Mouse (Mus musculus) thymus, postnatal 0 days (tissue): ENCODE measurements around the gene Dkkl1. TPM values are rescaled to one million over a fixed set of nuclear protein-coding genes. Genes with fewer than 3 reads are reported as not detected.

Source experiments
- DNase-seq: peaks from one replicate; pipeline ENCODE4 v3.0.0-alpha.2; 2015; ENCODE audit warnings: low spot score
- microRNA-seq: library from miRNA; unstranded; fragments of <30 nt; microRNA quantifications from one replicate; pipeline ENCODE4, GENCODE M21; 2016; ENCODE audit warnings: borderline number of aligned reads
- polyA plus RNA-seq: library from polyadenylated mRNA; unstranded; fragments of >200 nt; fragmentation: Nextera tagmentation; extraction: Ambion mirVana; gene quantifications from 2 replicates; pipeline ENCODE4 v1.2.1, GENCODE M21; 2015

The Dkkl1 gene
- polyA plus RNA-seq, 1 experiment from 2014 or later = 7.6 TPM

GRCm38 (mm10) chr7:45169495-45169894 is 42.5 kb downstream of the Dkkl1 start:
- no peak for DNase-seq

- no peak for DNase-seq
Observed at GRCm38 (mm10) chr7:45168656-45169055, 43.3 kb downstream of the Dkkl1 start.

DNA sequence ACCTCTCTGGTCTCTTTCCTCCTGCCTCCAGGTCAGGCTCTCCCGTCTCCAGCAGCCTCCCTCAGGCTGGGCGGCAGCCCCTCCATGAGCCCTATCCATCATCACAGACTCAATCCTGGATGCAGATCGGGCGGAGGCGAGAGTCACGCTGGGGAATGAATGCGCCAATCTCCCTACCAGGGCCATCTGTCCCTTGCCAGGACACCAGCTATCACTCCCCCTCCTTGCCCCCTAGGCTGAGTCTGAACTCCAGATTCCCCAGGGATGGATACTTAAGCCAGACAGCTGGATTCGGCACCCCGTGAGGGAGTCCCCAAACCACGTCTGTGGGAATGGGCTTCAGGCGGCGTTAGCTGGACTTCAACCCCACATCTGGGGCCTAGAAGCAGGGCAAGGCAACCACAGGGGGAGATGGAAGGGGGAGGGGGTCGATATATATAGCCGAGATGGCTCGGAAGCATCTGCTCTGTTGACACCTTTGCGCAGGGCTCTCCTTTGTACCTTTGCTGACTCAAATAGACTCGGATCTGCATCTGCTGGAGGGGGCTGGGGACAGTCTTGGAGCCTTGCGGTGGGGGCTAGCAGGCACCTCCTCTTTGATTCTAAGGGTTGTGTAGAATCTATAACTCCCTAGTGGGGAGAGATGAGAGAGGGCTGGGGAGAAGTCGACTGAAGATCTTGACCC is 44.0 kb downstream of the Dkkl1 start:
- no peak for DNase-seq

GRCm38 (mm10) chr7:45166950-45167401 is 45.0 kb downstream of the Dkkl1 start:
- DNase-seq = no peak

DNA sequence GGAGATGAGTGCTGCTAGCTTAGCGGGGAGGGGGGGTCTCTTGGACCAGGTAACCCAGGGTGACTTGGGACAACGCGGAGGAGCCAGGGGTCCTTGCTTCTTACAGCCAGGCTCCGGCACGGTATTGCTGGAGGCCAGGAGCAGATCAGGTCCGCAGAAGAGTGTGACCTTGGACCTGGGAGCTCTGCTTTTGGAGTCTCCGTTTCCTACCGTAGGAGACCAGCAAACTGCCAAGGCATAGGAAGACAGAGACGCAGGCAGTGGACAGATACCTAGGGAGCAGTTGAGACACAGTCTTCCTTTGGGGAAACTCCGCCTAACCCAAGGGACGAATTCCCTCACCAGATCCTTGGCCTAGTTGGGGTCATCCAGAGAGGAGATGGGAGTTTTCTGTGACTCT is 46.2 kb downstream of the Dkkl1 start:
- no peak for DNase-seq

GRCm38 (mm10) chr7:45164833-45165232 is 47.1 kb downstream of the Dkkl1 start:
- no peak for DNase-seq

DNA sequence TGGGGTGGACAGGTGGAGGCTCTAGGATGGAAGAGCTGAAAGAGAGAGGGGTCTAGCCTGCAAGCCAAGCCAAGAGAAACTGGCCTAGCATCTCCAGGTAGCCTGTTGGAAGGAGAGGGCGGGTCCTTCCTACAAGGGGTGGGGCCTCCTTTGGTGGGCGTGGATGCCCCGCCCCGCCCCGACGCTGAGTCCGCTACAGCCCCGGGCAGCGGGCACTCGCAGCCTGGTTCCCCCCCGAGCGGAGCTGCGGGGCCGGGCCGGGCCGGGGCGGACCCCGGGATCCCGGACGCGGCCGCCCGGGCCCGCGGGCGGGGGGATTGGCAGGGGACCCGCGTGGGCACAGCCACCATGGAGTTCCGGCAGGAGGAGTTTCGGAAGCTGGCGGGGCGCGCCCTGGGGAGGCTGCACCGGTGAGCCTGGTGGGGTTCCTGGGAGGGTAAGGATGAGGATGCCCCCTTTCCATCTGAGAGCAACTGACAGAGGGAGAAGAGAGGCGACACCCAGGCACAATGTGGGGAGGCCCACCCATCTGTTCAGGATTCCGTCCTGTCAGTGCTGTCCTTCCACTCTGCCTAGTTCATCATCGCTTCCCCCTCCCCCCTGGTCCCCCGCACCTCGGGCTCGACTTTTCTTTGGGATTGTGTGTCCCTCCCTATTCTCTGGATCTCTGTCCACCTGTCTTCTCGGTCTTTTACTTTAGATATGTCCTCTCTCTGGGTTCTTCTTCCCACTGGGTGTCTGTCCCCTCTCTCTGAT is 48.0 kb downstream of the Dkkl1 start, which contains the start of gene Slc17a7:
TSS of gene Slc17a7 (plus strand) at position 215 of the 756 bp plus-strand sequence.
- DNase-seq = peak; percentile 26

DNA sequence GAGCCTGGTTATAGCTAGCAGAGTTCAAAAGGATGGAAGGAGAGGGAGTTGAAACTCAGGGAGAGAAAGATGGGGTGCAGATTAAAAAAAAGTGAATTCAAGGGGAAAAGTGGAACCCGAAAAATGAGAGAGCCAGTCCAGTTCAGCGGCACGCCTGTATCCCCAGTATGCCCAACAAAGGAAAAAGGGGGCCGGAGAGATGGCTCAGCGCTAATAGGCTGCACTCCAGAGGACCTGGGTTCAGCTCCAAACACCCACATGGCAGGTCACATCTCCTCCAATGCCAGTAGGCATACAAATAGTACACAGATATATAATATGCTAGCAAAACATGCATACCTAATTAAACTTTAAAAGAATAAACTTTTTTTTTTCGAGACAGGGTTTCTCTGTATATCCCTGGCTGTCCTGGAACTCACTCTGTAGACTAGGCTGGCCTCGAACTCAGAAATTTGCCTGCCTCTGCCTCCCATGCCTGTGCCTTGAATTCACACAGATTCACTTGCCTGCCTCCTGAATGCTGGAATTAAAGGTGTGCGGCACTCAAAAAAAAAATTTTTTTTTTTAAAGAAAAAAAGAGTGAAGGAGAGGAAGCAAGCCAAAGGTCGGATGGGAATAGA is 48.8 kb downstream of the Dkkl1 start:
- DNase-seq = no peak

DNA sequence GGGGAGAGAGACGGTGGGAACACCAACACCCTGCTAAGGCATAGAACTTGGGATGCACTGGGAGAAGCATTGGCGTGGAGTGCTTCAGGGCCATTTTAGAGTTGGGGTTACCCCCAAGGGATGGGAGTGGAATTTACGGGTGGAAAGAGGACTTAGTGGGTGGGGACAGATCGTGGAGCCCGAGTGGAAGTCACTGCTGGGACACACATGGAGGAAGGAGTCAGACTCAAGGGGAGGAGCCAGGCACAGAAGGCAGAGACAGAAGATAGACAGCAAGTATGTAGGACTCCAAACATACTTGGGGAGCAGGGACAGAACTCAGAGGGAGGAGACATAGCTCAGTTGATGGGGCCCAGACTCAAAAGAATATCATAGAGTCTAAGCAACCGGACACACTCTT is 49.4 kb downstream of the Dkkl1 start:
- DNase-seq = no peak

- peak; percentile 87 for DNase-seq
Observed at GRCm38 (mm10) chr7:45161612-45162473, 50.1 kb downstream of the Dkkl1 start.

DNA sequence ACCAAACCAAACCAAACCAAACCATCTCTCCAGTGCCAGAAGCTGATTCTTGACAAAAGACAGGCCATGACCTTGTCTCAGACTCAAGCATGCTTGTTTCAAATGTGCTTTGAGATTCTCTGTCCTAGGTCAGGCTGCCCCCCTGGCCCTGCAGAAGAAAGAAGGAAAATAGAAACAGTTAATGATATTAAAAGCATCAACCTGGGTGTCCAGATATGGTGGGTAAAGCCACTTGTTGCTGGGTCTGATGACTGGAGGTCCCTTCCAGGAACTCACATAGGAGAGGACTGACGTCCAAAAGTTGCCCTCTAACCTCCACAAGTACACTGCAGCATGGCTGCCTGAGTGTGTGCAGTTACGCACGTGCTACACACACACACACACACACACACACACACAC is 51.1 kb downstream of the Dkkl1 start:
- no peak for DNase-seq

GRCm38 (mm10) chr7:45160316-45160800 is 51.6 kb downstream of the Dkkl1 start:
- DNase-seq = no peak

- DNase-seq = no peak
Observed at GRCm38 (mm10) chr7:45158991-45159390, 53.0 kb downstream of the Dkkl1 start.

Small RNA genes lying within 50 kb of the gene (microRNA-seq; reads per million reads assigned to microRNA genes)
- not detected for gene Mir7055

Other genes with a start within 250 kb of the Dkkl1 start
- 1.2 and 2.0 TPM in 2 replicates for gene Cpt1c, start 237.3 kb downstream of the Dkkl1 start, polyA plus RNA-seq
- gene Prmt1, start 225.6 kb downstream of the Dkkl1 start, polyA plus RNA-seq = 364 and 365 TPM in 2 replicates
- 138 and 145 TPM in 2 replicates for gene Irf3, start 214.5 kb downstream of the Dkkl1 start, polyA plus RNA-seq
- 66.6 and 68.8 TPM in 2 replicates for gene Bcl2l12, start 213.4 kb downstream of the Dkkl1 start, polyA plus RNA-seq
- 19.6 and 20.1 TPM in 2 replicates for gene Scaf1, start 195.8 kb downstream of the Dkkl1 start, polyA plus RNA-seq
- 35.8 and 37.0 TPM in 2 replicates for gene Rras, start 194.2 kb downstream of the Dkkl1 start, polyA plus RNA-seq
- gene Prr12, start 159.3 kb downstream of the Dkkl1 start, polyA plus RNA-seq = 7.6 and 9.0 TPM in 2 replicates
- 84.4 and 86.3 TPM in 2 replicates for gene Nosip, start 149.7 kb downstream of the Dkkl1 start, polyA plus RNA-seq
- gene Prrg2, start 149.5 kb downstream of the Dkkl1 start, polyA plus RNA-seq = 9.9 and 10.0 TPM in 2 replicates
- gene Rcn3, start 119.9 kb downstream of the Dkkl1 start, polyA plus RNA-seq = 41.4 and 41.8 TPM in 2 replicates
- gene Fcgrt, start 108.3 kb downstream of the Dkkl1 start, polyA plus RNA-seq = 42.6 and 47.6 TPM in 2 replicates
- 2,260 and 2,287 TPM in 2 replicates for gene Rps11, start 87.7 kb downstream of the Dkkl1 start, polyA plus RNA-seq
- gene Rpl13a, start 83.4 kb downstream of the Dkkl1 start, polyA plus RNA-seq = 2,581 and 2,590 TPM in 2 replicates
- gene Gm45713, start 75.9 kb downstream of the Dkkl1 start, polyA plus RNA-seq = 1.5 and 2.2 TPM in 2 replicates
- gene Flt3l, start 75.7 kb downstream of the Dkkl1 start, polyA plus RNA-seq = 21.5 and 24.5 TPM in 2 replicates
- 88.2 and 93.1 TPM in 2 replicates for gene Pih1d1, start 57.8 kb downstream of the Dkkl1 start, polyA plus RNA-seq
- 41.6 and 43.3 TPM in 2 replicates for gene Aldh16a1, start 57.6 kb downstream of the Dkkl1 start, polyA plus RNA-seq
- gene Slc17a7, start 48.2 kb downstream of the Dkkl1 start, polyA plus RNA-seq = 0.06 TPM in 1 of 2 replicates, not detected in the other
- not detected in 2 replicates for gene Gfy, start 32.6 kb downstream of the Dkkl1 start, polyA plus RNA-seq
- gene Pth2, start 31.2 kb downstream of the Dkkl1 start, polyA plus RNA-seq = not detected in 2 replicates
- gene Ccdc155, start 7.3 kb downstream of the Dkkl1 start, polyA plus RNA-seq = 0.20 and 0.37 TPM in 2 replicates
- gene Tead2, start 3.6 kb upstream of the Dkkl1 start, polyA plus RNA-seq = 4.8 and 5.1 TPM in 2 replicates
- gene Cd37, start 27.0 kb upstream of the Dkkl1 start, polyA plus RNA-seq = 143 and 146 TPM in 2 replicates
- 0.17 TPM in 1 of 2 replicates, not detected in the other for gene Slc6a16, start 28.9 kb upstream of the Dkkl1 start, polyA plus RNA-seq
- gene Slc6a21, start 65.4 kb upstream of the Dkkl1 start, polyA plus RNA-seq = 0.08 TPM in 1 of 2 replicates, not detected in the other
- gene Trpm4, start 121.6 kb upstream of the Dkkl1 start, polyA plus RNA-seq = 4.9 and 5.2 TPM in 2 replicates
- 0.08 and 0.09 TPM in 2 replicates for gene Hrc, start 123.1 kb upstream of the Dkkl1 start, polyA plus RNA-seq
- gene Ppfia3, start 154.9 kb upstream of the Dkkl1 start, polyA plus RNA-seq = 0.27 and 0.49 TPM in 2 replicates
- gene Lin7b, start 158.4 kb upstream of the Dkkl1 start, polyA plus RNA-seq = 0.49 and 0.79 TPM in 2 replicates
- 198 and 222 TPM in 2 replicates for gene Snrnp70, start 183.6 kb upstream of the Dkkl1 start, polyA plus RNA-seq
- 0.14 and 0.34 TPM in 2 replicates for gene Kcna7, start 193.5 kb upstream of the Dkkl1 start, polyA plus RNA-seq
- 3.9 and 4.2 TPM in 2 replicates for gene Ntf5, start 201.5 kb upstream of the Dkkl1 start, polyA plus RNA-seq
- gene Lhb, start 208.7 kb upstream of the Dkkl1 start, polyA plus RNA-seq = not detected in 2 replicates
- 9.4 and 10.5 TPM in 2 replicates for gene Gys1, start 222.7 kb upstream of the Dkkl1 start, polyA plus RNA-seq
- 129 and 143 TPM in 2 replicates for gene Ruvbl2, start 225.9 kb upstream of the Dkkl1 start, polyA plus RNA-seq
- 3,702 and 3,772 TPM in 2 replicates for gene Ftl1, start 247.7 kb upstream of the Dkkl1 start, polyA plus RNA-seq